Mouse (Mus musculus) olfactory bulb, adult 2 months (tissue): ENCODE measurements around the gene Slf2.

Experiments
- CTCF ChIP-seq: fragments of 200-500 bp; IDR thresholded peaks from 2 replicates; pipeline ENCODE4 v1.5.1; 2012; ENCODE audit warnings: low read depth, mild to moderate bottlenecking, low read length, moderate library complexity; ENCODE audit not compliant: insufficient read depth
- POLR2A ChIP-seq: fragments of 200-500 bp; IDR thresholded peaks from 2 replicates; pipeline ENCODE4 v1.6.1; 2012; ENCODE audit warnings: mild to moderate bottlenecking, low read depth, low read length, moderate library complexity; ENCODE audit not compliant: insufficient read depth

GRCm38 (mm10) chr19:44985159-44985988 lies 54.4 kb downstream of the Slf2 start:
- TF ChIP-seq CTCF (no peak), POLR2A (no peak)
